17 mouse cellular contexts compared by ENCODE assay signal in genomic region chr11:53543021-53543420, GRCm38 (mm10).
"Had no signal": no experiment of that assay in that cellular context is flagged by ENCODE, and none has a peak within 500 bp of the region (broad histone marks: within the 10 kb centered on the region; RNA-seq: fewer than 3 reads in every experiment).

No protein-coding gene starts in this region.

- ATAC-seq: liver, embryonic 12.5 days; midbrain, embryonic 13.5 days had no signal

- H3K9me3 ChIP-seq: kidney, embryonic 15.5 days; limb, embryonic 10.5 days; limb, embryonic 13.5 days; liver, embryonic 12.5 days; liver, embryonic 15.5 days; lung, embryonic 15.5 days; megakaryocyte, embryonic 14.5 days; midbrain, embryonic 10.5 days; midbrain, embryonic 13.5 days had no signal

- H3K4me3 ChIP-seq: kidney, embryonic 15.5 days; limb, embryonic 10.5 days; limb, embryonic 13.5 days; liver, embryonic 12.5 days; liver, embryonic 15.5 days; lung, embryonic 15.5 days; megakaryocyte, embryonic 14.5 days; midbrain, embryonic 10.5 days; midbrain, embryonic 13.5 days had no signal

- H3K9ac ChIP-seq: kidney, embryonic 15.5 days; limb, embryonic 13.5 days; liver, embryonic 12.5 days; liver, embryonic 15.5 days; lung, embryonic 15.5 days; midbrain, embryonic 13.5 days had no signal

- DNase-seq: kidney, postnatal 10 days; kidney, postnatal 36 days; liver; lung, adult 18-20 months; lung, postnatal 10 days; lung, postnatal 36 days; thymus, adult 18-20 months; thymus, postnatal 36 days had no signal

- H3K27ac ChIP-seq: kidney, embryonic 15.5 days; limb, embryonic 10.5 days; limb, embryonic 13.5 days; liver, embryonic 12.5 days; liver, embryonic 15.5 days; lung, embryonic 15.5 days; midbrain, embryonic 10.5 days; midbrain, embryonic 13.5 days had no signal

- H3K4me1 ChIP-seq: lung, embryonic 15.5 days had no signal

- H3K4me2 ChIP-seq: kidney, embryonic 15.5 days; limb, embryonic 13.5 days; liver, embryonic 12.5 days; liver, embryonic 15.5 days; lung, embryonic 15.5 days; midbrain, embryonic 13.5 days had no signal

- H3K27me3 ChIP-seq: kidney, embryonic 15.5 days; limb, embryonic 13.5 days; liver, embryonic 12.5 days; liver, embryonic 15.5 days; lung, embryonic 15.5 days; megakaryocyte, embryonic 14.5 days; midbrain, embryonic 13.5 days had no signal
